Mouse (Mus musculus): ENCODE measurements around the gene Slc25a44.
A peak's percentile ranks its signal among the peaks of the same experiment; 100 is the strongest.
"Not testable (repeated sequence)": the region's sequence is repeated elsewhere in the genome, so short reads cannot be mapped to it uniquely, and the experiment has no call there.

Slc25a44 gene

DNA sequence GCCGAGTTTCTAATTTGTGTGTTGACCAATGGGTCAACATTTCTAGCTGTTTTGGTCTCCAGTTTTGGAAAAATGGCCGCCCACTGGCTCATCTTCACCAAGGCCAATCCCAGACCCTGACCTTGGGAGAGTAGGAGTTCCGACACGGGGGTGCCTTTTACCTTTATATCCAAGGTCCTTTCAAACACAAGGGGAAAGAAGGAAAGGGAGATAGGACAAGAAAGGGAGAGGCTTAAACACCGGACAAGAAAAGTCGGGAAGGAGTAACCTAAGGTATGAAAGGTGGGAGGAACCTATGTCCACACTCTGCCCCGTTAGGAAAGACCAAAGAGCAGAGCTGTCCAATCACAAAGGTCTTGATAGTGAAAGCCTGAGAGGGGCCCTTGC is 14.3 kb downstream of the Slc25a44 start:
- no peak for DNase-seq

GRCm38 (mm10) chr3:88409741-88410644 is 14.9 kb downstream of the Slc25a44 start, which contains the start of gene Pmf1:
Pmf1 (minus strand) TSS chr3:88410331.
- DNase-seq: peak; percentile 92

- no peak for DNase-seq
Measured at GRCm38 (mm10) chr3:88408953-88409352, 16.0 kb downstream of the Slc25a44 start.

- no peak for DNase-seq
Measured at GRCm38 (mm10) chr3:88407529-88407928, 17.4 kb downstream of the Slc25a44 start.

DNA sequence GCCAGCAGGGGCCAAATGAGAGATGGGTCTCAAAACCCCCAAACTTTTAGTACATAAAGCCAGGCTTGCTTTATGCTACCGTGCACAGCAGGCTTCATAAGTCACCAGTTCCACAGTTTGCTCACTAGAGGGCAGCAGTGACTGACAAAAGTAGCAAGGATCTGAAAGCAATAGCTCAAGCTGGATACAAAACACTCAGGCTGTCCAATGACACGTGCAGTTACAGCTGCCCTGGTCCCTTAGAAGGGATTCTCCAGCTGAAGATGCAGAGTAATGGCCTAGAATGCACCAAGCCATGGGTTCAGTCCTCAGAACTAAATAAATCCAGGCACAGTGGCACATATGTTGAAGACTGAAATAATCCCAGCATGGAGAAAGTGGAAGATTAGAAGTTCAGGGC is 17.8 kb downstream of the Slc25a44 start:
- peak; percentile 70 for DNase-seq

GRCm38 (mm10) chr3:88403522-88404230 is 21.3 kb downstream of the Slc25a44 start:
- no peak for DNase-seq

- no peak for DNase-seq
Measured at GRCm38 (mm10) chr3:88398666-88399065, 26.3 kb downstream of the Slc25a44 start.

DNA sequence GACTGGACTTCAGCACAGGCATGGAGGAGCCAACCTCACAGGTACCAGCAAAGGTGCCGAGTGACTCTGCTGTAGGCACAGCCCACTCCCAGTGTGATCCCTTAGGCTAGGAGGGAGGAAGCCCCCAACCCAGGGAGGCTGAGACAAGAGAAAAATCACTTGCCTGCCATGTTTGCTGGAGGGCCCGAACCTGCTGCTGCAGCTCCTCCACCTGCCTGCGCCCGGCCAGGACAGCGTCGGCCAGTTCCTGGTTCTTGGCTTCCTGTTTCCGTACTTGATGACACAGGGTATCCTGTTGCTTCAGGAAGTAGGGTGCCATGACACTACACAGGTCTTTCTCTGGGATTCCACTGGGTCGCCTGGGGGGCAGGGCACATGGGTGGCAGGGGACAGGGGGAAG is 29.2 kb downstream of the Slc25a44 start:
- DNase-seq: no peak

- no peak for DNase-seq
Measured at GRCm38 (mm10) chr3:88395288-88395687, 29.7 kb downstream of the Slc25a44 start.

DNA sequence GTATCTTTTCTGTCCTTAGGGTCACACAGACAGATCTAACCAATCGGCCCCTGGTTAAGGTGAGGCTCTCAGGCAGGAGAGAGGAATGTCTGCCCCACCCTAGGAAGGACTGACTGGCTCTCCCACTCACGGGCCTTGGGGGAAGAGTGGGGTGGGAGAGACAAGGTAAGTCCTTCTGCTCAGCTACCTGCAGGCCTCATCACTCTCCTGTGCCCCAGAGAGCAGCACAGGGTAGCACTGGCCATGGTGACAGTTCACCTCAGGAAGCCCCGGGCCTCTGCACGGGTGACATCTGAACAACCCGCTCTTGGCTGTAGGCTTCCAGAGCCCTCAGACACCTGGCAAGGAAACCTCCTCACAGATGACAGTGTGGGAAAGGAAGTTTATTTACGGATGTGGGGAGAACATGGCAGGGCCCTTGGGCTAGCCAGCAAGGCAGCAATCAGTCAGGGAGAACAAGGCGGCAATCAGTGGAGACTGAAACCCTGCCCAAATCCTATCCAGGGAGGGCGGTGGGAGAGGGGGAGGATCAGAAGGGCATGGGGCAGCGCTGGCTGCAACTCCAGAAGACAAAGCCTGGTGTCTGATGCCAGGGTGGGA is 31.1 kb downstream of the Slc25a44 start:
- no peak for DNase-seq

- no peak for DNase-seq
Measured at GRCm38 (mm10) chr3:88384364-88384763, 40.6 kb downstream of the Slc25a44 start, which contains the start of gene Bglap. Bglap (minus strand) TSS chr3:88384464.

- DNase-seq: not testable (repeated sequence)
Measured at GRCm38 (mm10) chr3:88382383-88382782, 42.6 kb downstream of the Slc25a44 start.

DNA sequence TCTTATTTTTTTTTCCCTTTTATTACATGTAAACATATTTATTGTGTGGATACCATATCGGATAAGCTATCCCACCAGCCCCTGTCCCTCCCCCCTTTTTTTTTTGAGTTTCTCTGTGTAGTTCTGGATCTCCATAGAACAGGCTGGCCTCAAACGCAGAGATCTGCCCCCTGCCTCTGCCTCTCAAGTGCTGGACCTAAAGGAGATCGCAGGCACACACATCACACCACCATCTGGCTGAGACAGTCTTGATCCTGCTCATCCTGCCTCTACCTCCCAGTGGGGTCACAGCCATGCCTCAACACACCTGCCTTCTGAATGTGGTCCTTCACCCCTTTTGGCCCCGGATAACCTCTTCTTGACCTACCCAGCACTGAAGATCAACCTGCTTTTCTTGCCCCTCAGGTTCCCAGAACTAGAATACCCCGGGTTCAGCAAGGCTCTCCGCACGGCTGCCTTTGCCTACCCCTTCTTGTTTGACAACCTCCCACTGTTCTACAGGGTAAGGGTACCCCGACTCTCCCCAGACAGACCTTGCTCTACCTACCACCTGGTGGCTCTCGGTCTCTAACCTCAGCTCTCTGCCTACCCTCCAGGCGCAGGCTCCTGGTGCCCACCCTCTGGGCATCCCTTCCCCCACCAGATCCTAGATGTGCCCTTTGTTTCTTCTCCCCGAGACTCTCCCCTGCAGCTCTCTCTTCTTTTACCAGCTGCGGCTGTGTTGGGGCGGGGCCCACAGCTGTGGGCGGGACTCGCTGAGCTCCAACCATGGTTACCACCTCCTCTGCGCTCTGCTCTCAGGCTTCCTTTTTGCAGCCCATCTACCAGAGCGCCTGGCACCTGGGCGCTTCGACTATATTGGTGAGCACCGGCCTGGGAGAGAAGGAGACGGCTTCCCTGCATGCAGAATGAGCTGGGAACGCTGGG is 43.3 kb downstream of the Slc25a44 start:
- DNase-seq: not testable (repeated sequence)

- DNase-seq: not testable (repeated sequence)
Measured at GRCm38 (mm10) chr3:88378599-88378998, 46.3 kb downstream of the Slc25a44 start, which contains the start of gene Bglap2. Bglap2 (minus strand) TSS chr3:88378699.

- not testable (repeated sequence) for DNase-seq
Measured at GRCm38 (mm10) chr3:88376644-88377043, 48.3 kb downstream of the Slc25a44 start.

DNA sequence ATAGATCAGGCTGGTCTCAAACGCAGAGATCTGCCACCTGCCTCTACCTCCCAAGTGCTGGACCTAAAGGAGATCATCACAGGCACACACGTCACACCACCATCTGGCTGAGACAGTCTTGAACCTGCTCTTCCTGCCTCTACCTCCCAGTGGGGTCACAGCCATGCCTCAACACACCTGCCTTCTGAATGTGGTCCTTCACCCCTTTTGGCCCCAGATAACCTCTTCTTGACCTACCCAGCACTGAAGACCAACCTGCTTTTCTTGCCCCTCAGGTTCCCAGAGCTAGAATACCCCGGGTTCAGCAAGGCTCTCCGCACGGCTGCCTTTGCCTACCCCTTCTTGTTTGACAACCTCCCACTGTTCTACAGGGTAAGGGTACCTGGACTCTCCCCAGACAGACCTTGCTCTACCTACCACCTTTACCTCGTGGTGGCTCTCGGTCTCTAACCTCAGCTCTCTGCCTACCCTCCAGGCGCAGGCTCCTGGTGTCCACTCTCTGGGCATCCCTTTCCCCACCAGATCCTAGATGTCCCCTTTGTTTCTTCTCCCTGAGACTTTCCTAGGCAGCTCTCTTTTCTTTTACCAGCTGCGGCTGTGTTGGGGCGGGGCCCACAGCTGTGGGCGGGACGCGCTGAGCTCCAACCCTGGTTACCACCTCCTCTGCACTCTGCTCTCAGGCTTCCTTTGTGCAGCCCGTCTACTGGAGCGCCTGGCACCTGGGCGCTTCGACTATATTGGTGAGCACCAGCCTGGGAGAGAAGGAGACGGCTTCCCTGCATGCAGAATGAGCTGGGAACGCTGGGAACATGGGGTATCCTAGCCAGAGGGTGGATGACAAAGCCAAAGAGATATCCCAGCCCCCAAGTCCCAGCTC is 49.0 kb downstream of the Slc25a44 start:
- not testable (repeated sequence) for DNase-seq

DNA sequence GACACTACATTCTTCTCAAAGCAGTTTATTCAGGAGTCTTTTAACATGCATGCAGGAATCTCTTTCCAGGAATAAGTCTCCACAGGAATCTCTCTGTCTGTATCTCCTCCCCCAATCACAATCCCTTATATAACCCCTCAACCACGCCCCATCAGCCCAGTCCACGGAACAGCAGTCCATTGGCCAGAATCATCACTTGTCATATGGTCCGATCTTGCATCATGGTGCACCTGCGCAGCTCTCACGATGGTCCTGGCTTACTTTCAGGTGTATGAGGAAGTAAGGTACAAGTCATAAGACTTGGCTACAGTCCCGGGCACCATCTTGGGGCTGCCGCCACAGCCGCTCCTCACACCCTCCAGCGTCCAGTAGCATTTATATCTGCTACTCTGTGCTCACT is 52.3 kb downstream of the Slc25a44 start, which contains the start of gene Bglap3:
Bglap3 (minus strand) TSS at position 101 of the 400 bp plus-strand sequence.
- DNase-seq: not testable (repeated sequence)

DNA sequence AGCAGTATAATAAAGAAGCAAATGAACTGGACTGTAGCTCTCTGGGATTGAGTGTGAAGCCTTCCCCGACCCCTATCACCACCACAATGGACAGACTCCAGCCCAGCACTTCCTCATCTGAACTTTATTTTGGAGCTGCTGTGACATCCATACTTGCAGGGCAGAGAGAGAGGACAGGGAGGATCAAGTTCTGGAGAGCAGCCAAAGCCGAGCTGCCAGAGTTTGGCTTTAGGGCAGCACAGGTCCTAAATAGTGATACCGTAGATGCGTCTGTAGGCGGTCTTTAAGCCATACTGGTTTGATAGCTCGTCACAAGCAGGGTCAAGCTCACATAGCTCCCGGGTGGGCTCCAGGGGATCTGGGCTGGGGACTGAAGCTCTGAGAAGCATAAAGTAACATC is 56.4 kb downstream of the Slc25a44 start:
- not testable (repeated sequence) for DNase-seq

DNA sequence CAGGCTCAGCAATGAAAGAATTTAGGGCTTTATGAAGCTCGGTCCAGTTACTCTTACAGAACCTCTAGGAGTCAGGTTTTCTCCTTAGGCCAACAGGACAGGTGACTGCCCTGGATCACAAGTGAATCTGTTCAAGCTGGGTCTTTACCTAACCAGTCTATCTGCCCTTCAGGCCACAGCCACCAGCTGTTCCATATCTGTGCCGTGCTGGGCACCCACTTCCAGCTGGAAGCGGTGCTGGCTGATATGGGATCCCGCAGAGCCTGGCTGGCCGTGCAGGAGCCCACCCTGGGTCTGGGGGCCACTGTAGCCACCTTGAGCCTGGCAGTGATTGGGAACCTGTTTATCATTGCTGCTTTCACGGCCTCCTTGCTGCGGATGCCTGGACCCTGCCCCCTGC is 57.4 kb downstream of the Slc25a44 start:
- DNase-seq: not testable (repeated sequence)

DNA sequence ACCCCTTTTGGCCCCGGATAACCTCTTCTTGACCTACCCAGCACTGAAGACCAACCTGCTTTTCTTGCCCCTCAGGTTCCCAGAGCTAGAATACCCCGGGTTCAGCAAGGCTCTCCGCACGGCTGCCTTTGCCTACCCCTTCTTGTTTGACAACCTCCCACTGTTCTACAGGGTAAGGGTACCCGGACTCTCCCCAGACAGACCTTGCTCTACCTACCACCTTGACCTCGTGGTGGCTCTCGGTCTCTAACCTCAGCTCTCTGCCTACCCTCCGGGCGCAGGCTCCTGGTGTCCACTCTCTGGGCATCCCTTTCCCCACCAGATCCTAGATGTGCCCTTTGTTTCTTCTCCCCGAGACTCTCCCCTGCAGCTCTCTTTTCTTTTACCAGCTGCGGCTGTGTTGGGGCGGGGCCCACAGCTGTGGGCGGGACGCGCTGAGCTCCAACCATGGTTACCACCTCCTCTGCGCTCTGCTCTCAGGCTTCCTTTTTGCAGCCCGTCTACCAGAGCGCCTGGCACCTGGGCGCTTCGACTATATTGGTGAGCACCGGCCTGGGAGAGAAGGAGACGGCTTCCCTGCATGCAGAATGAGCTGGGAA is 58.0 kb downstream of the Slc25a44 start:
- DNase-seq: peak; percentile 66

Data from layer of hippocampus, adult 9-11 months (tissue).